Mouse (Mus musculus): ENCODE data around the gene Pef1. TPM values are rescaled to one million over a fixed set of nuclear protein-coding genes. Genes with fewer than 3 reads are reported as not detected.

The Pef1 gene
- polyA plus RNA-seq, 1 experiment from 2014 or later = 62.1 TPM

- H3K27me3 ChIP-seq (ENCODE audit: control insufficient read depth, insufficient read depth, low read depth, low read length) = peaks cover 22% of the 10 kb centered on the region
- no peak for ATAC-seq
- no peak overlapping the region for H3K27ac ChIP-seq (ENCODE audit: low read length)
- H3K9me3 ChIP-seq (replicated peaks; ENCODE audit: control insufficient read depth, low read length, poor library complexity, severe bottlenecking) = no peaks in the 10 kb centered on the region
- H3K4me1 ChIP-seq (ENCODE audit: control insufficient read depth, insufficient read depth, low read length) = peaks cover 10% of the 10 kb centered on the region
- H3K36me3 ChIP-seq (ENCODE audit: control insufficient read depth, insufficient read depth, low read length) = no peaks in the 10 kb centered on the region
- H3K9ac ChIP-seq (ENCODE audit: low read depth, low read length) = no peak overlapping the region
- 73% methylated on average over 11 of the region's 11 CpGs for WGBS
- H3K4me2 ChIP-seq (ENCODE audit: low read length) = no peak overlapping the region
- no peak overlapping the region for H3K4me3 ChIP-seq (ENCODE audit: low read depth, low read length)
These were observed 69.8 kb downstream of the Pef1 start for GRCm38 (mm10) chr4:130171951-130172765.

DNA sequence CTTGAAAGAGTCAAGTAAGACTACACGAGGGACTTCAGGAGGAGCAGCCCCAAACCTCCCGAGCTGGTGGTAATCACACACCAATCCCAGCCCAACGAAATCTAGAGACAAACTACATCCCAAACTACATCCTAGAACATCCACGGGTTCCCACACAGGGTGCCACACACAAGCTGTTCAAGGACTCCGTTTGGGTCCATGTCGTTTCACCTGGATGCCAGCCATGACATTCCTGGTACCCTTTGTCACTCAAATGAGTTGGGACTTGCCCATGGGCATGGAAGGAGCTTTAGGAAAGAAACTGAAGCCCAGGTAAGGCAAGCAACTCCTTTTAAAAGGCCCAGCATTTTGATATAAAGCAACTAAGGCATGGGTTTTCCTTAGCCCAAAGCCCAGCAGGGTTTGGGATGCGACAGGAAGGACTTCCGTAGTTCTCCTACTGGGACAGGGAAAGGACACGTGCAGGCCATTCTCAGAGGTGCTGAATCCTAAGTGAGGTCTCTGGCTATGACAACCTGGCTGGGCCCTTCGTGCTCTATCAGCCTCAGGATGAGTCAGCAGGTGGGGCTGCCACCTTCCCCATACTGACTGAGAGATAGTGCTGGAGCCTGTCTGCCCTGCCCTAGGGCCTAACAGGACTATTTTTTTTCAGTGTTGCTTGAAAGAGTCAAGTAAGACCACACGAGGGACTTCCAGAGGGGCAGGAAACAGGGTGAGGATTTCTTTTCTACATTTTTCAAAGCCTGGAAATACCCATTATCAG is 70.9 kb downstream of the Pef1 start:
- WGBS = 69% methylated on average over 11 of the region's 11 CpGs
- Histone ChIP-seq H3K4me2 (ENCODE audit: low read length) (no peak overlapping the region), H3K9me3 (replicated peaks; ENCODE audit: control insufficient read depth, low read length, poor library complexity, severe bottlenecking) (no peaks in the 10 kb centered on the region), H3K4me3 (ENCODE audit: low read depth, low read length) (no peak overlapping the region), H3K27ac (ENCODE audit: low read length) (no peak overlapping the region), H3K27me3 (ENCODE audit: control insufficient read depth, insufficient read depth, low read depth, low read length) (peaks cover 22% of the 10 kb centered on the region), H3K36me3 (ENCODE audit: control insufficient read depth, insufficient read depth, low read length) (no peaks in the 10 kb centered on the region), H3K4me1 (ENCODE audit: control insufficient read depth, insufficient read depth, low read length) (peaks cover 10% of the 10 kb centered on the region), H3K9ac (ENCODE audit: low read depth, low read length) (no peak overlapping the region)
- ATAC-seq = no peak

DNA sequence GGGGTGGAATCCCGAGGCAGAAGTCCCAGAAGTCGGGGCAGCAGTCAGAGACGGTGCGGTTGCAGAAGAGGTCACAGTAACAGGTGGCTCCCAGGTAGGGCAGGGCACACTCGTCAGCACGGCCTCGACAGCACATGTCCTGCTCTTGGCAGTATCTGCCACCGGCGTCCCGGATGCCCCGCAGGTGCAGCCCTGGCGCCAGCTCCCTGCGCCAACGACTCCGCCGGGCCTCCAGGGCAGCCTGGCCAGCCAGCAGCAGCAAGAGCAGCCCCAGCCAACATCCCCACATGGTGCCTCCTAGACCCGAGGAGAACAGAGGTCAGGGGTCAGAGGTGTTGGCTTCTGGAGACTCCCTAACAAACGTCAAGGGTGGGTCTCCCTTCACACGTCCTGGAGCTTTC is 71.6 kb downstream of the Pef1 start:
- Histone ChIP-seq H3K9me3 (replicated peaks; ENCODE audit: control insufficient read depth, low read length, poor library complexity, severe bottlenecking) (no peaks in the 10 kb centered on the region), H3K4me3 (ENCODE audit: low read depth, low read length) (no peak overlapping the region), H3K4me1 (ENCODE audit: control insufficient read depth, insufficient read depth, low read length) (peaks cover 10% of the 10 kb centered on the region), H3K27ac (ENCODE audit: low read length) (no peak overlapping the region), H3K9ac (ENCODE audit: low read depth, low read length) (no peak overlapping the region), H3K4me2 (ENCODE audit: low read length) (no peak overlapping the region), H3K27me3 (ENCODE audit: control insufficient read depth, insufficient read depth, low read depth, low read length) (peaks cover 22% of the 10 kb centered on the region), H3K36me3 (ENCODE audit: control insufficient read depth, insufficient read depth, low read length) (no peaks in the 10 kb centered on the region)
- no peak for ATAC-seq
- WGBS = 44% methylated on average over 19 of the region's 19 CpGs

- H3K9me3 ChIP-seq (replicated peaks; ENCODE audit: control insufficient read depth, low read length, poor library complexity, severe bottlenecking) = no peaks in the 10 kb centered on the region
- 2% methylated on average over 25 of the region's 25 CpGs for WGBS
- peaks cover 22% of the 10 kb centered on the region for H3K27me3 ChIP-seq (ENCODE audit: control insufficient read depth, insufficient read depth, low read depth, low read length)
- H3K27ac ChIP-seq (ENCODE audit: low read length) = no peak overlapping the region
- peaks cover 10% of the 10 kb centered on the region for H3K4me1 ChIP-seq (ENCODE audit: control insufficient read depth, insufficient read depth, low read length)
- H3K4me2 ChIP-seq (ENCODE audit: low read length) = peak overlapping the region; percentile 32
- no peaks in the 10 kb centered on the region for H3K36me3 ChIP-seq (ENCODE audit: control insufficient read depth, insufficient read depth, low read length)
- no peak overlapping the region for H3K9ac ChIP-seq (ENCODE audit: low read depth, low read length)
- no peak overlapping the region for H3K4me3 ChIP-seq (ENCODE audit: low read depth, low read length)
- no peak for ATAC-seq
These were observed 72.1 kb downstream of the Pef1 start for GRCm38 (mm10) chr4:130174335-130175031.

DNA sequence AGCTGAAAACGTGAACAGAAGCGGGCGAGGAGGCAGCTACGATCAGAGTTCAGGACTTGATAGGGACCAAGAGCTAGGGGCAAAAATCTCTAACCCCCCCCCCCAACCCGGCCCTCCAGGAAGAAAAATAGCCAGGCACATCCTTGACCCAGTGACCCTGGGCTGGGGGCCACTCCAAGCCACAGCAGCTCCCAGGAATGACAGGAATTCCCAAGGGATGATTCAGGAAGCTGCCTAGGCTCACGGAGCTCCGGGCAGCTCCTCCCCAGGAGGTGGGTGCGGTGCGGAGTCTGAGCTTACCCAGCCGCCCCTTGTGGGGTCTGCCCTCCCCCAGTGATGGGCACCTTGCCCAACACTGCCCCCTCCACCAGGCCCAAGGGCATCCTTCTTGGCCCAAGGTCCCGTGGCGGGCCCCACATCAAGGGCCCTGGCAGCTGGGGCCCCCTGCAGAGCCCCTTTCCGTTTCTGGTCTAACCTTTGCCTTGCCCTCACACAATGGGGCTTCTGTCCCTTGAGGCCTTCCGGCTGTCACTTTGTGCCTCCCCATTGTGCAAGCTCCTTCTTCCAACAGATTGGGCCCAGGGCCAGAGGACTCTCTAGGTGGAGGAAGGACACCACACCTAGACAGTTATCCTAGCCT is 72.8 kb downstream of the Pef1 start, which contains the start of gene Tinagl1:
Tinagl1 (minus strand) TSS at position 51 of the 640 bp plus-strand sequence.
- Histone ChIP-seq H3K27me3 (ENCODE audit: control insufficient read depth, insufficient read depth, low read depth, low read length) (peaks cover 22% of the 10 kb centered on the region), H3K9ac (ENCODE audit: low read depth, low read length) (no peak within 1 kb of the TSS), H3K4me3 (ENCODE audit: low read depth, low read length) (no peak within 1 kb of the TSS), H3K27ac (ENCODE audit: low read length) (no peak within 1 kb of the TSS), H3K36me3 (ENCODE audit: control insufficient read depth, insufficient read depth, low read length) (no peaks in the 10 kb centered on the region), H3K4me2 (ENCODE audit: low read length) (peak within 1 kb of the TSS; percentile 32), H3K9me3 (replicated peaks; ENCODE audit: control insufficient read depth, low read length, poor library complexity, severe bottlenecking) (no peaks in the 10 kb centered on the region), H3K4me1 (ENCODE audit: control insufficient read depth, insufficient read depth, low read length) (peaks cover 10% of the 10 kb centered on the region)
- no peak for ATAC-seq
- 1% methylated on average over 14 of the region's 14 CpGs for WGBS

GRCm38 (mm10) chr4:130176156-130176720 is 73.9 kb downstream of the Pef1 start:
- H3K4me2 ChIP-seq (ENCODE audit: low read length) = no peak overlapping the region
- WGBS = 83% methylated on average over 5 of the region's 5 CpGs
- H3K27ac ChIP-seq (ENCODE audit: low read length) = no peak overlapping the region
- H3K4me3 ChIP-seq (ENCODE audit: low read depth, low read length) = no peak overlapping the region
- no peaks in the 10 kb centered on the region for H3K9me3 ChIP-seq (replicated peaks; ENCODE audit: control insufficient read depth, low read length, poor library complexity, severe bottlenecking)
- H3K9ac ChIP-seq (ENCODE audit: low read depth, low read length) = no peak overlapping the region
- H3K4me1 ChIP-seq (ENCODE audit: control insufficient read depth, insufficient read depth, low read length) = peaks cover 10% of the 10 kb centered on the region
- peaks cover 22% of the 10 kb centered on the region for H3K27me3 ChIP-seq (ENCODE audit: control insufficient read depth, insufficient read depth, low read depth, low read length)
- no peak for ATAC-seq
- no peaks in the 10 kb centered on the region for H3K36me3 ChIP-seq (ENCODE audit: control insufficient read depth, insufficient read depth, low read length)

GRCm38 (mm10) chr4:130177087-130177486 is 74.7 kb downstream of the Pef1 start:
- peaks cover 10% of the 10 kb centered on the region for H3K4me1 ChIP-seq (ENCODE audit: control insufficient read depth, insufficient read depth, low read length)
- no peak overlapping the region for H3K9ac ChIP-seq (ENCODE audit: low read depth, low read length)
- H3K36me3 ChIP-seq (ENCODE audit: control insufficient read depth, insufficient read depth, low read length) = no peaks in the 10 kb centered on the region
- H3K9me3 ChIP-seq (replicated peaks; ENCODE audit: control insufficient read depth, low read length, poor library complexity, severe bottlenecking) = no peaks in the 10 kb centered on the region
- 84% methylated on average over 4 of the region's 4 CpGs for WGBS
- ATAC-seq = no peak
- no peak overlapping the region for H3K27ac ChIP-seq (ENCODE audit: low read length)
- no peak overlapping the region for H3K4me3 ChIP-seq (ENCODE audit: low read depth, low read length)
- peaks cover 22% of the 10 kb centered on the region for H3K27me3 ChIP-seq (ENCODE audit: control insufficient read depth, insufficient read depth, low read depth, low read length)
- no peak overlapping the region for H3K4me2 ChIP-seq (ENCODE audit: low read length)

- Histone ChIP-seq H3K4me3 (ENCODE audit: low read depth, low read length) (no peak overlapping the region), H3K27ac (ENCODE audit: low read length) (no peak overlapping the region), H3K4me2 (ENCODE audit: low read length) (no peak overlapping the region), H3K9ac (ENCODE audit: low read depth, low read length) (no peak overlapping the region), H3K36me3 (ENCODE audit: control insufficient read depth, insufficient read depth, low read length) (no peaks in the 10 kb centered on the region), H3K27me3 (ENCODE audit: control insufficient read depth, insufficient read depth, low read depth, low read length) (peaks cover 22% of the 10 kb centered on the region), H3K9me3 (replicated peaks; ENCODE audit: control insufficient read depth, low read length, poor library complexity, severe bottlenecking) (no peaks in the 10 kb centered on the region), H3K4me1 (ENCODE audit: control insufficient read depth, insufficient read depth, low read length) (peaks cover 10% of the 10 kb centered on the region)
- no peak for ATAC-seq
- 71% methylated on average over 7 of the region's 7 CpGs for WGBS
These were observed 75.2 kb downstream of the Pef1 start for GRCm38 (mm10) chr4:130177536-130177935.

Measured in midbrain, embryonic 16.5 days (tissue).